Mouse (Mus musculus): ENCODE results near the gene Mzf1. TPM values are rescaled to one million over a fixed set of nuclear protein-coding genes. Genes with fewer than 3 reads are reported as not detected.

Mzf1 gene
- polyA plus RNA-seq, 2 experiments from 2014 or later, result 0.35 to 0.84 TPM

DNA sequence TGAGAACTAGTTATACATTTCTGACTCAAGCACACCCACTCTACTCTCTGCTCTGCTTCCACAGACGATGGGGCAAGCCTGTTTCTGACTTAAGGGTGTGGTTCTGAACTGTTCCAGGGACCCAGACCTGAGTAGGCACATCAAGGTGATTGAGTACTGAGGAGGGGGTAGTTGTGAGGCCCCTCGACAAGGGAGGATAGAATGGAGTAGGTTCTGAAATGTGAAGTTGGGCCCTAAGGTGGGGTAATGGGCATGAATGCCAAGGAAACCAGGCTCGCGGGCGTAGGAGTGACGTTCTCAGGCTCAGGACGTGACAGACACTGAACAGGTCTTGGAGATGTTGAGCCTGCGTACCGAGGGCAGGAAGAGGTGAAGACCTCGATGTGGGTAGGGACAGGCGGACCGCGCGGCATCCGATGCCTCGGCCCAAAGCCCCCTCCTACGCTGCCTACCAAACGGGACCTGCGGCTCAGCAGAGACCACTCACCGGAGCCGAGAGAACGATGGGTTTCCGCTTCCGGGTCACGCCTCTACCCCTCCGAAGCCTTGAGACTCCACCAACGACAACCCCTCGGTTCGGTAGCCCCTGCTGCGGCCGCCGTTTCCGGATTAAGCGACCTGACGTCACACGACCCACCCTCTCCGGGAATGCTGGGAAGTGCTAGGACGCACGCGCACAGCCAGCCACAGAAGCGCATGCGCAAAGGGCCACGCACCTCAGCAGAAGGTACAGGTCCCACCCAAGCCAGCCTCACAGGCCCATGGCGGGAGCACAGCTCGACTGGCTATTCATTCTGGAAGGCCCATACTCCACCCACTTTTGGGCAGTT is 20.2 kb downstream of the Mzf1 start, which contains the start of gene Chmp2a:
Gene Chmp2a (minus strand): TSS at position 660 of the 830 bp plus-strand sequence.
- ATAC-seq, result peak; percentile 68

DNA sequence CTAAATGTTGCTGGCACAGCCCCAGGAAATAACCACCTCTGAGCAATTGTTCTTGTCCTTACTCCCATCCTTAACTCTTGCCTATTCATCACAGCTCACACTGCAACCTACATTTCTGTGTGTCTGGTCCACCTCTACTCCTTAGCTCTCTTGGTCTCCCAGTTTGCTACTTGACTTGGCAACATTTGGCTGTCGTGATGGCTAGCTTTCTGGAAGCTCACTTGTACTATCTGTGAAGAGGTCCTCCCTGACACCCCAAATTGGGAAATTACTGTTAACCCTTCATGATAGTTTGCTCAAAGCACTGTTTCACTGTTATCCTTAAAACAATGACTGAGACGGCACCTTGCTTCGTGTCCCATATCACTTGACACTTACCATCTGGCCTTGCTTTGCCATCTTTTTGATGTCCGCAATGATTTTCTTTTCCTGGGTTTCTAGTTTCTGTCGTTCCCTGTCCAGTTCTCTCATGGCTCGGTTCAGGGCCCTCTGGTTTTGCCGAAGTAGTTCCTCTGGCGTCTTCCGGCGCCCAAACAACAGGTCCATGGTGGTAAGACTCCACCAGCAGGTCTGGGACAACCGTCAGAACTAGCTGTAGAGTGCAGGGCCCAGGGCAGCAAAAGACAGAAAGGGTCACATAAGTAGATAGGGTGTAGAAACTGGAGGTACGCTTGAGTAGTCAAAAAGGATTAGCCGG is 21.0 kb downstream of the Mzf1 start:
- ATAC-seq, result no peak

DNA sequence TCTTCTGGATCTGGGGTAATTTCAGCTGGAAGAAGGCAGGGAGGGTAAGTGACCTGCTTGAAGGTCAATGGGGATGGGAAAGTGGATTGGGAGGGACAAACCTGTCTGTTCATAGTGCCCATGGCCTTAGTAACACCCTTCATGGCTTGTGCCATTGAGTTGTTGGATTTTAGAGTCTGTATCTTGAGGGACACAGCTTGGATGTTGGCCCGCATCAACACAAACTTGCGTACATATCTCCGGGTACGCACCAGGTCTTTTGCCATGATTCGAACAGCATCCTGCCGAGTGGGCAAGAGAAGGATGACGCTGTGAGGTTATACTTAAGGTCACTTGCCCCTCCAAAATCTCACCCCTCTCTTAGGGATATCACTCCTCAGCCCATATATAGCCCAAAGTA is 22.0 kb downstream of the Mzf1 start:
- ATAC-seq, result no peak

DNA sequence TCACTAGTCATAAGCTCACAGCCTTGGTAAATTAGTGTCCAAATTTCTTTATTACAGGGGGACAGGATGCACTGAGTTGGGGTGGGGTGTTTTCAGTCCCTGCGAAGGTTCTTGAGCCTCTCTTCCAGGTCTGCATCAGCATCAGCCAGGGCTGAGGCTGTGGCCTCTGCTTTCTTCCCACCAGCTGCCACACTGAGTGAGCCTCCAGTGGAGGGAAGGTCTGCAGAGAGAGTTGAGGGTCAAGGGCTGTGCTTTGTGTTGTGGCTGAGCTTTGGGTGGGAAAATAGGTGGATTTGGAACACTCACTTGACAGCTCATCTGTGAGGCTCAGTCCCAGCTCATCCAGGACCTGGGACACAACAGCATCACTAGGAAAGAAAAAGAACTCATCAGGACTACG is 22.6 kb downstream of the Mzf1 start:
- ATAC-seq, result no peak

DNA sequence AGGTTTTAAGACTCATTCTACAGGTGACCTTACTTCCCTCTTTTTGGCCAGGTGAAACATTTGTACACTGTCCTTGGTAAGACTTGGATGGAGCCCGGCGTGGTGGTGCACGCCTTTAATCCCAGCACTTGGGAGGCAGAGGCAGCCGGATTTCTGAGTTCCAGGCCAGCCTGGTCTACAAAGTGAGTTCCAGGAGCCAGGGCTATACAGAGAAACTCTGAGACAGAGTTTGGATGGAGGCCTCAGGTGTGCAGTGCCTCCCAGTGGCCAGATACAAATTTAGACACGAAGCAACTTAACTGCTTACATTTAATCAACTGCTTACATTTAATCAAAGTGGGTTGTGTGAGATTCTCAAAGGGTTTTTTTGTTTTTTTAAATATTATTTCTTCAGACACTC is 23.5 kb downstream of the Mzf1 start:
- ATAC-seq, result no peak

DNA sequence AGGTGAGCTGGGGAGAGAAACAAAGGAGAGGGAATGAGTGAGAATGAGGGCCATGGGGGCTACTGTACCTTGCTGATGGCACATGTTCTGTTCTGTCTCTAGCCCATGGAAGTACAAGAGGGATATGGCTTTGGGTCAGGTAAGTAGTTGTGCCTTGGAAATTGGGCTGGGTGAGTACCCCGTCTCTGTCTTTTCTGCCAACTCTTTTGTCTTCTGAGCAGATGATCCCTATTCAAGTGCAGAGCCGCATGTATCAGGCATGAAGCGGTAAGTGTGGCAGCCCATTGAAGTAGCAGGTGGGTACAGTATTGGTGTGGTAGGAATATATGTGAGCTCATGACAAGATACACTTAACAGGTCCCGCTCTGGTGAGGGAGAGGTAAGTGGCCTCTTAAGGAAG is 25.6 kb downstream of the Mzf1 start:
- ATAC-seq, result no peak

DNA sequence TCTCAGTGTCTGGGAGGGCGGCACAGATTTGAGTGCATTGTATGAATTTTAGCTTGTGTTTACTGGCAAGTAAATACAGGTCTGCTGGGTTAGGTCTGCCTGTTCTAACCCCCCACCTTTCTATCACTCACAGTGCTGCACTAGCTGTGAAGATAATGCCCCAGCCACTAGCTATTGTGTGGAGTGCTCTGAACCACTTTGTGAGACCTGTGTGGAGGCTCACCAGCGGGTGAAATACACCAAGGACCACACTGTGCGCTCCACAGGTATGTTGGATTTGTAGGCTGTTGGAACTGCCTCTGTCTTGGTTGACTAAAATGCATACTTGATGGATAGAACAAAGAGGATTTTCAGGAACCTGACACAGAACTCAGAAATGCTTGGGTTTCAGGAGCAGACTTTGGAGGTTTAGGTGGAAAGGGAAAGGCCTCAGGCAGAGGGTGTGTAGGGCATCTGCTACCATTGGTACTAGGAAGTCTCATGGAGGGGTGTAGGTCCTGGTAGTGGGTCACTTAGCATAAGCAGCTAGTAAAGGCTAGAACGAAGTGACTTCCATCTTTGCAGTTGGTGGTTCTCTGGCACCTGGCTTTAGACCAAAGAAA is 29.0 kb downstream of the Mzf1 start:
- no peak for ATAC-seq

DNA sequence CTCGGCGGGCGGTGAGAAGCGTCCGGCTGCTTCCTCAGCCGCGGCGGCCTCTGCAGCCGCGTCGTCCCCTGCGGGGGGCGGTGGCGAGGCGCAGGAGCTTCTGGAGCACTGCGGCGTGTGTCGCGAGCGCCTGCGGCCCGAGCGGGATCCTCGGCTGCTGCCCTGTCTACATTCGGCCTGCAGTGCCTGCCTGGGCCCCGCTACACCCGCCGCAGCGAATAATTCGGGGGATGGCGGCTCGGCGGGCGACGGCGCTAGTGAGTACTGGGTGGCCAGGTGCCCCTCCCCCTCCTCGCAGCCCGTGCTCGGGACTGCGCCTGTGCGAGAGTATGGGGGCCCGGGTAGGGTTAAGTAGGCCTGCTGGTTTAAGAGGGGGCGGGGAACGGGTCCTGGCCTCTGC is 29.8 kb downstream of the Mzf1 start:
- peak; percentile 10 for ATAC-seq

DNA sequence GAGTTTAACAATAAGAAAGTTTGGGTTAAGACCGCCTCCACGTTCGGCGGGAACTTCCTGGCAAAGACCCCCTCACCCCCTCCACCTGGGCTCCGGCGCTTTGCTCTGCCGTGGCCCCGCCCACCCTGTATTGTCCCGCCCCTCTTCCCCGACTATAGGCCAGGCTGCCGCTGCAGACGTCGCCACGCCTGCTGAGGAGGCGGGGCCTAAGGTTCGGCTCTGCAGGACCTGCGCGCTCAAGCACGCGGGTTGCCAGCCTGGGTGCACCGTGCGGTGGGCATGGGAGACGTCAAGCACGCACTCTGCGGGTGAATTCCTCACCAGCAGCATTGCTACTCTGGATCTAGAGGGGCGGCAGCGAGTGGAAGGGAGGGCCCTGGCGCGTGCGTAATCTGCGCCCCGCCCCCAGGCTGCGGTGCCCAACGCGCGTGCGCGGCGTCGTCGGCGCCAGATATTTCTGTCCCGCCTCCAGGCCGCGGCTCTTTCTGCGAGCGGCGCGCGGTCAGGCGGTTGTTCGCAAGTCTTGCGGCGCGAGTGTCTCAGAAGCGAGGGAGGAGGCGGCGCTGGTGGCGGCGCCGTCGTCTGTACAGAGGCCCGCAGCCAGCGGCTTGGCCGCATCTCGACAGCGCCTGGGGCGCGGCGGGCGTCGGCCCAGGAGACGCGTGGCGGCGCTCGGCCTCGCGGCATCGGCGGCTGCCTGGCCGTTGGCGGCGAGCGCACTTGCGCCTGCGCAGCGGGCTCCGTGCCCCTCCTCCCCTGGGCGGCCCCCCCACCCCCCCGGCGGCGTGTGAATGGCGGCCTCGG is 30.4 kb downstream of the Mzf1 start:
- peak; percentile 80 for ATAC-seq

DNA sequence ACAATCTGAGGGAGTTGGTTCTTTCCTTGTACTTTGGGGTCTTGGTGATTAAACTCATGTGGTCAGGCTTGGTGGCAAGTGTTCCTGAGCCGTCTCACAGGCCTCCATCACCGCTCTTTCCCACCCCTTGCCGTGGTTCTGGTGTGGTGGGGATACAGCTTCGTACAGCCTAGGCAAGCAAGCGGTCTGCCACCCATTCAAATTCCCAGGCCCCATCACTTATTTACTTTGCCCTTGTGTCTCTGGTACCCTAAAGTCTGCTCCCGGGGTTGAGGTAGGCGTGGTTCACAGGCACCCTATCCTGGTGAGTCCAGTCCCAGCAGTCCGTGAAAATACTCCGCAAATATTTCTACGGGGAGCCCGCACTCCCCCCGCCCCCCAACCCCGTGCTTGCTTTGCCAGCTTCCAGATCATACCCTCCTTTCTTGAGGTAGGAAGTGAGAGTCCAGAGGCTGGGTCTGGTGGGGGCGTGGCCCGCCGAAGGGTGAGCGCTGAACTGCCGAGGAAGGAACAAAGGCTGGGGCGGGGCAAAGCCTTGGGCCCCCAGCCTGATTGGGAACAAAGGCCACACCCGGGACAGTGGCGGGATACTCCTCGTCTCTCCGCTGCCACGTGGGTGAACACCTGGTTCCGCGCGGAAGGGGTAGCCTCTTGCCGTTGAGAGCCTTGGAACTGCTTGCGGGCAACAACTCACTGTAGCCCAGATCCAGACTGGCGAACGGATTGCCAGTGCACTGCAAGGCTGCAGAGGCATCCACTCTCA is 31.6 kb downstream of the Mzf1 start:
- ATAC-seq, result peak; percentile 25

DNA sequence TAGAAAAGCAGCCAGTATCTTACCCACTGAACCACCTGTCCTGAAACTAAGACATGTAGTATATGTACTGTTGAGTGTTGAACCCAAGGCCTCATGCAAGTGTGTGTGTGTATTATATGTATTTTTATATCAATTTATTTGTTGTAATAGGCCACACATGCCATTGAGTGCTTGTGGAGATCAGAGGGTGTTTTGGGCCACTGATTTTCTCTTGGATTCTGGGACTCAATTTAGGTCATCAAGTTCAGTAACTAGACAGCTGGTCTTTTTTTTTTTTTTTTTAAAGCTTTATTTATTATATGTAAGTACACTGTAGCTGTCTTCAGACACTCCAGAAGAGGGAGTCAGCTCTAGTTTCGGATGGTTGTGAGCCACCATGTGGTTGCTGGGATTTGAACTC is 39.3 kb downstream of the Mzf1 start:
- no peak for ATAC-seq

DNA sequence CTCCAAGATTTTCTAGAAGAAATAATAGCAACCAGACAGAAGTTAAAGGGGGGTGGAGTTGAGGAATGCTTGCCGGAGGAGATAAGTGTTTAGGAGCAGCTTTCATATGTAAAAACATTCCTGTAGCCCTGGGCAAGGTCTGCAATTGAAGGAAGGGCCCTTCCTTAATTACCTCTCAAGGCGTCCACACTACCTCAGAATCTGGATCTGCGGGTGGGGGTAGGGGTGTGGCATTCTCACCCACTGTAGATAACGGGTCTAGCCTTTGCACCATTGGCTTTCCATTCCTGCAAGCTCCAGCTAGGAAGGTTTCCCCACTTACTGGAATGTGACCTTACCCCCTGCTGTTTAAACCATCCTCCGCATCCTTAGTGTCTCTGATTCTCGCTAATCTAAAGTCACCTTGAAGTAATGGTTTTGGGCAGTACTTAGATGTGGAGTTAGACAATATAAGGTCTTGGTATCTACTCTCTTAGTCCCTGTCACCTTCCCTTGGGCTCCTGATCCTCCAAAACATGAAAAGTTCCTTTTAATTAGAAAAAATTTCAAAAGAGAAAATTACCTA is 40.2 kb downstream of the Mzf1 start:
- no peak for ATAC-seq

DNA sequence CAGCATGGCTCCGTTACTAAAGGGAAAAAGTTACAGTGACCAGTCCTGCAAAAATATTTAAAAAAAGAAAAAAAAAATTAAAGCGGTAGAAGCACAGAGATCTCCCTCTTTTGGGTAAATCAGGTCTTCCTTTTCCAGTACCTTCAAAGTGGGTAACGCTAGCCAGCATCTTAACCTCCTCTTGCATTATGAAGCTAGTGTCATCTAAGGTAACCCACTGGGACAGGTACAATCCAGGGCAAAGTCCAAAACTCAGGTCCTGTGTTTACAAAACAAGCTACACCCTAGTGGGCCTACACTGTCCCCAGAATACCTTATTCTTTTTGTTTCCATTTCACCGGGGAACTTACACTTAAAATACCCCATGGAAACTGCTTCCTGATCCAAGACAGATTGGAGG is 40.9 kb downstream of the Mzf1 start:
- ATAC-seq, result no peak

DNA sequence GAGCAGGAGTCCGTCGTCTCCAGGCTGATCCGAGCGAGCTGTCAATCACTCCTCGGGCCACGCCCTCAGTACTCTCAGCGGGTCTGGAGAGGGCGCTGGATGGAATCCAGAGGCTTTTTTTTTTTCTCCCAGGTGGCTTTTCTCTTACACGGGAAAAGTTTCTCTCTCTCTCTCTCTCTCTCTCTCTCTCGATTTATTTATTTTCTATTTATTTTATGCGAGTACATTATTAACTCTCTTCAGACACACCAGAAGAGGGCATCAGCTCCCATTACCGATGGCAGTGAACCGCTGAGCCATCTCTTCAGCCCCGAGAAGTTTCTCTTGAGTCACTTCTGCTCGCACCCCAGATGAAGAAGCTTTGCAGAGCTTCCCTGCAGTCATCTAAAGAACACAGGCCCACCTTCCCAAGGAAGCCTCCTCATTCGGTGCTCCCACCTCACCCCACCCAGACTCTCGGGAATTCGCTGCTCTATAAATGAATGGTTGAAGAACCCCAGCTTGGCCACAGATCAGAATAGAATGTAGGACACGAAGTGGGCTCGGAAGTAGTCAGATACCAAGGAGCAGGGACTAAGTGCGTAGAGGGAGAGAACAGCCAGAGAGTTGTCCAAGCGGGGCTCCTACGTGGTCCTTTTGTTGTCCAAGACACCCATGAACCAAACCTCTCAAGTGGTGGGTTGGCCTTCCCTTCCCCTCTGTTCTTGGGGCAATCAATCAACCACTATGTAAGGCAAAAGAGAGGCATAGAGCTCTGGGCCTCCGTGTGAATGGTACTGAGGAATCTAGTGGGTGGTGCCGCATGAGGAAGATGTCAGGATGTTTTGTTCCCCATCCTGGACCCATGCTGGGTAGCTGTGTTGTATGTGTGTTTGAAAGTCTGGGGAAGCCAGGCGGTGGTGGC is 44.3 kb downstream of the Mzf1 start, which contains the start of gene Zbtb45:
Gene Zbtb45 (minus strand): TSS at position 30 of the 904 bp plus-strand sequence.
- ATAC-seq, result no peak

DNA sequence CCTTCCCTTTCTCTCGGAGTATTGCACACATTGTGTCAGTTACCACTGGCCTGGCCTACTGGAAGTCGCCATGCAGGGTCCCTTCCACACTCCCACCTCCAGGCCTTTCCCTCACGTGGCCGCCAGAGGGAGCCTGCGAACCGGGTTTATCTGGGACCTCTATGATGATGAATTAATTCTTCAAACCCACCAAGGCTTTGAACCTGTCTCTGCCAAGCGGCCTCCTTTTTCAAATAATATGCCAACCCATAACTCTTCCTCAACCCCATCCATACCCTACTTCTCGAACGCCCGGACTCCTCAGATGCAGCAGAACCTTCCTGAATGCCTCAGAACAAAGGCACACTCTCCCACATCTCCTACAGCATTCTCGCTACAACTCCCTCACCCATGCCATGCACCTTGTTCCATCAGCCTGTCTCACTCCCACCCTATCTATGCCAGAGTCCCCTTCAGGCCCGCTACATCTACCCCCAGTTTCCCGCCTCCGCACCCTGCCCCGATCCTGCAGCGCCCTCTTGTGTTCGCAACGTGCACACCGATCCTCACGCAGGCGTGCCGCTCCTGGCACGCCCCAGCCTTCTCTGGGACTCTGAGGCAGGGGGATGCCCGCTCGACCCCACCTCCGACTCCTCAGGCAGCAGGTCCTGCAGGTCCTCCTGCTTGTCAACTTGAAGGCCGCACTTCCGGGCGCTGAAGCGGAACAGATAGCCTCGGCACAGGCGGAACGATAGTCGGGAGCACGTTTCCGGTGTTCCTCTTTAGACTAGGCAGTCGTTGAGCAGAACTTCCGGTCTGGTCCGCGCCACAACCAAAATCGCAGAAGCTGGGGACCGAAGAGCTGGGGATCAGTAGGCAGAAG is 45.2 kb downstream of the Mzf1 start:
- peak; percentile 87 for ATAC-seq

DNA sequence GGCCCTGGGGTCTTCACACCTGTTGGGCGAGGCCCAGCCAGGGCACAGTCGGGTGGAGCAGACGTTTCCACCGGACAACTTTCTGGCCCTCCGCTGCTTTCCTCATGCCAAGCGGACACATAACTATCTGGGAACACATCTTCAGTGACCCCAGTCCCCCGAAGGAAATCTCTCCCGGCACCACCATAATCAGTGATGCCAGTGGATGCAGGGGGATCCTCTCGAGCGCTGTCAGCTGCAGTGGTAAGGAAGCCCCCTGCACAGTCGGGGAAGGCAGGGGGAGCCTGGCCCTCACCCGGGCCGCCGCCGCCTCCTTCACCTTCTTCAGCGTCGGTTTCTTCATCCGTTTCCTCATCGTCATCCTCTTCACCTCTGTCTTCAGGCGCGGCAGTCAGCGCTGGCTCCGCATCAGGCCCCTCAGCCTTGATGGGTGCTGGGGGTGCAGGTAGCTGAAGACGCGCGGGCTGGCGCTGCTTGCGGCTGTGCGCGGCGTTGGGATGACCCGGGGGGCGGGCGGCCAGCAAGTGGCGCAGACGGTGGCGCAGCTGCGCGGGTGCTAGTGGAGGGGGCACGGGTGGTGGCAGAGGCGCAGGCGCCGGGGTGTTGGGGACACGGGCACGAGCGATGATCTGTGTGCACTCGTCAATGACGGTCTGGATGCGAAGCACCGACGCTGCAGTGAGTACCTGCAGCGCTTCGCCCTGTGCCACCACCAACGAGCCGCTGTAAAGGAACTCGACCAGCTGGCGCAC is 47.0 kb downstream of the Mzf1 start:
- no peak for ATAC-seq

DNA sequence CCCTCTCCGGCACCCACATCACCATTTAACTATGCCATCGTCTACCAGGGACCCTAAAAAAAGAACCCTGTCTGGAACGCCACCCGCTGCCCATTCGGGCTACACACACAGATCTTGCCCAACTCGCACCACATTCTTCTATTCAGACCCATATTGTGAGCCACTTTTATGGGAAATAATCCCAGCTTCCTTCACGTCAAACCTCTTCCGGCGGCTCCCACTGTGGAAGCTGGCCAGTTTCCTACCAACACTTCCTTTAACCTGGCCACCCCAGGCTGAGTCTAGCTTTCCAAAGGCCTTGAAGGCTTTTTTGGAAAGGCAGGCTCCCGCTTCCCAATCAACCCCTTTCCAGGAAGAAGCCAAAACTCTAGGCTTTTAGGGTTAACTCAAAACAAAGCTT is 48.0 kb downstream of the Mzf1 start:
- no peak for ATAC-seq

DNA sequence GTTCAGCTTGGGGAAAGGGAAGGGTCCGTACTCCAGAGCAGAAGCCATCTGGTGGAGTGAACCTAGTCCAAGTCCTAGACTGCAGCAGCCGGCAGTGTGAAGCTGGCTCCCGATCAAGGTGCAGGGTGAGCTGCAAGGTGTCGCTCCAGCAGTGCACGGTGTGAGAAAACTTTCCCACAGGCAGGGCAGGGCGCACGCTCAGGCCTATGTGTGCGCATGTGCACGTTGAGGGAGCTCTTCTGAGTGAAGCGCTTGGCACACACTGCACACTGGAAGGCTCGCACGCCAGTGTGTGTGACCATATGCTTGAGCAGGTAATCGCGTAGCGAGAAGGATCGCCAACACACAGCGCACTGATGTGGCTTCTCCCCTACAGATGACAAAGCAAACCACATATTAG is 48.6 kb downstream of the Mzf1 start:
- no peak for ATAC-seq

DNA sequence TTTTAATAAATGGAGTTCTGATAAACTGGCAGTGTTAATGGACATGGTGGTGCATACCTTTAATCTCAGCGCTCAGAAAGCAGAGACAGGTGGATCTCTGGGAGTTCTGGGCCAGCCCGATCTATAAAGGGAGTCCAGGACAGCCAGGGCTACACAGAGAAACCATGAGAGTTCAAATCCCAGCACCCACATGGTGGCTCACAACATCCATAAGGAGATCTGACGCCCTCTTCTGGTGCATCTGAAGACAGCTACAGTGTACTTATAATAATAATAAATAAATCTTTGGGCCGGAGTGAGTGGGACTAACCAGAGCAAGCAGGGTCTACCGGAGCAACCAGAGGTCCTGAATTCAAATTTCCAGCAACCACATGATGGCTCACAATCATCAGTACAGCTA is 51.2 kb downstream of the Mzf1 start:
- no peak for ATAC-seq

All from CD4-positive, CD25-positive, alpha-beta regulatory T cell, adult 4 months (primary cell).